ENCODE assay signal across 8 mouse cellular contexts in genomic region chr12:79625699-79626554, GRCm38 (mm10).
DNase-seq lines count a peak whose midpoint lies in the region; ATAC-seq and TF ChIP-seq lines count a peak whose summit lies in the region.

No protein-coding gene starts in this region.

- ATAC-seq in hindbrain, embryonic 14.5 days (ENCODE audit: low FRiP score): no peak
- no peak for ATAC-seq in heart, embryonic 11.5 days (replicated peaks; ENCODE audit: insufficient number of reproducible peaks, low FRiP score, low TSS enrichment)
- no peak for ATAC-seq in liver, embryonic 13.5 days (ENCODE audit: low read depth)

- H3K36me3 ChIP-seq in hindbrain, embryonic 10.5 days: no peaks in the 10 kb centered on the region
- no peaks in the 10 kb centered on the region for H3K36me3 ChIP-seq in hindbrain, embryonic 14.5 days (replicated peaks; ENCODE audit: control insufficient read depth, insufficient read depth)
- H3K36me3 ChIP-seq in ES-Bruce4 (ENCODE audit: control insufficient read depth, insufficient read depth, low read length, poor library complexity, severe bottlenecking): no peaks in the 10 kb centered on the region
- H3K36me3 ChIP-seq in heart, embryonic 11.5 days (ENCODE audit: control insufficient read depth, insufficient read depth, low read length): no peaks in the 10 kb centered on the region
- H3K36me3 ChIP-seq in liver, embryonic 13.5 days: no peaks in the 10 kb centered on the region

- no peaks in the 10 kb centered on the region for H3K9me3 ChIP-seq in hindbrain, embryonic 10.5 days
- no peaks in the 10 kb centered on the region for H3K9me3 ChIP-seq in hindbrain, embryonic 14.5 days (ENCODE audit: control insufficient read depth, low read length)
- H3K9me3 ChIP-seq in ES-Bruce4 (replicated peaks; ENCODE audit: control insufficient read depth, insufficient read depth, low read length, poor library complexity, severe bottlenecking): no peaks in the 10 kb centered on the region
- H3K9me3 ChIP-seq in heart, embryonic 11.5 days (replicated peaks; ENCODE audit: control insufficient read depth, low read length): no peaks in the 10 kb centered on the region
- H3K9me3 ChIP-seq in liver, embryonic 13.5 days (replicated peaks): no peaks in the 10 kb centered on the region

- H3K4me3 ChIP-seq in hindbrain, embryonic 10.5 days: no peak overlapping the region
- no peak overlapping the region for H3K4me3 ChIP-seq in hindbrain, embryonic 14.5 days (replicated peaks; ENCODE audit: low read length)
- no peak overlapping the region for H3K4me3 ChIP-seq in ES-Bruce4 (ENCODE audit: low read depth, low read length)
- no peak overlapping the region for H3K4me3 ChIP-seq in heart, embryonic 11.5 days (ENCODE audit: low read depth, low read length)
- H3K4me3 ChIP-seq in liver, embryonic 13.5 days (replicated peaks): no peak overlapping the region

- TF ChIP-seq CTCF in ES-Bruce4 (IDR thresholded peaks at IDR 0.05; ENCODE audit: low read depth, low read length): no peak

- no peak overlapping the region for H3K9ac ChIP-seq in hindbrain, embryonic 14.5 days
- no peak overlapping the region for H3K9ac ChIP-seq in ES-Bruce4 (ENCODE audit: low read depth, poor library complexity, severe bottlenecking)
- 0 out of 2 replicates have a peak overlapping the region, but pooled peaks have one; percentile 16 for H3K9ac ChIP-seq in heart, embryonic 11.5 days (ENCODE audit: low read depth, low read length)
- H3K9ac ChIP-seq in liver, embryonic 13.5 days: no peak overlapping the region

- TF ChIP-seq EP300 in ES-Bruce4 (IDR thresholded peaks at IDR 0.05; ENCODE audit: insufficient read depth, low read depth, low read length): no peak

- no peak overlapping the region for H3K4me2 ChIP-seq in hindbrain, embryonic 14.5 days (replicated peaks)
- H3K4me2 ChIP-seq in heart, embryonic 11.5 days: no peak overlapping the region
- no peak overlapping the region for H3K4me2 ChIP-seq in liver, embryonic 13.5 days

- no peaks in the 10 kb centered on the region for H3K27me3 ChIP-seq in hindbrain, embryonic 10.5 days (ENCODE audit: insufficient read depth, poor library complexity, severe bottlenecking)
- no peaks in the 10 kb centered on the region for H3K27me3 ChIP-seq in hindbrain, embryonic 14.5 days (ENCODE audit: control insufficient read depth, insufficient read depth, low read length)
- H3K27me3 ChIP-seq in ES-Bruce4 (ENCODE audit: control insufficient read depth, insufficient read depth, low read length, poor library complexity, severe bottlenecking): no peaks in the 10 kb centered on the region
- H3K27me3 ChIP-seq in heart, embryonic 11.5 days (ENCODE audit: control insufficient read depth, insufficient read depth, low read length): no peaks in the 10 kb centered on the region
- H3K27me3 ChIP-seq in liver, embryonic 13.5 days: no peaks in the 10 kb centered on the region

- H3K27ac ChIP-seq in hindbrain, embryonic 10.5 days: peak overlapping the region; percentile 74
- no peak overlapping the region for H3K27ac ChIP-seq in hindbrain, embryonic 14.5 days
- H3K27ac ChIP-seq in ES-Bruce4 (ENCODE audit: insufficient read depth, low read length): peak overlapping the region; percentile 69
- peak overlapping the region; percentile 54 for H3K27ac ChIP-seq in heart, embryonic 11.5 days (ENCODE audit: low read depth, low read length)
- peak overlapping the region; percentile 47 for H3K27ac ChIP-seq in liver, embryonic 13.5 days

- 18% methylated on average over 7 of the region's 7 CpGs for WGBS in hindbrain, embryonic 10.5 days
- WGBS in hindbrain, embryonic 14.5 days: 13% methylated on average over 7 of the region's 7 CpGs
- 42% methylated on average over 7 of the region's 7 CpGs for WGBS in heart, embryonic 11.5 days (ENCODE audit: insufficient replicate concordance)
- 44% methylated on average over 7 of the region's 7 CpGs for WGBS in liver, embryonic 13.5 days (ENCODE audit: insufficient replicate concordance)

- peaks cover 57% of the 10 kb centered on the region for H3K4me1 ChIP-seq in hindbrain, embryonic 10.5 days (replicated peaks)
- H3K4me1 ChIP-seq in hindbrain, embryonic 14.5 days (replicated peaks; ENCODE audit: control insufficient read depth, insufficient read depth, low read length): peaks cover 8% of the 10 kb centered on the region
- peaks cover 2% of the 10 kb centered on the region for H3K4me1 ChIP-seq in ES-Bruce4 (ENCODE audit: control insufficient read depth, insufficient read depth, low read length)
- H3K4me1 ChIP-seq in heart, embryonic 11.5 days (ENCODE audit: control insufficient read depth, insufficient read depth, low read length): no peaks in the 10 kb centered on the region; the same call in 1 of the 2 replicates
- H3K4me1 ChIP-seq in liver, embryonic 13.5 days (replicated peaks): peaks cover 26% of the 10 kb centered on the region

- no peak for DNase-seq in hindbrain, embryonic 10.5 days (ENCODE audit: low spot score)
- DNase-seq in hindbrain, embryonic 14.5 days (ENCODE audit: low spot score): no peak
- DNase-seq in liver, embryonic 13.5 days: no peak
- DNase-seq in cerebellum, adult 9-10 months: no peak
- DNase-seq in embryo, embryonic 11 days: no peak
- no peak for DNase-seq in ovary, postnatal 10 days (ENCODE audit: low spot score)

- TF ChIP-seq POLR2A in ES-Bruce4 (IDR thresholded peaks at IDR 0.05; ENCODE audit: insufficient read depth, low read length): no peak
